Mouse (Mus musculus) monocyte, adult 5-6 weeks (primary cell): ENCODE measurements around the gene Vapb. TPM values are rescaled to one million over a fixed set of nuclear protein-coding genes. Genes with fewer than 3 reads are reported as not detected.
A peak's percentile ranks its signal among the peaks of the same experiment; 100 is the strongest.

Experiments
- ATAC-seq: fragments of 153-309, 156-312 bp; replicated peaks from 2 replicates; pipeline ENCODE4 v1.8.0; 2017; ENCODE audit warnings: mild to moderate bottlenecking; ENCODE audit not compliant: low TSS enrichment, insufficient number of reproducible peaks, severe bottlenecking, poor library complexity, low FRiP score
- total RNA-seq: library from RNA; stranded (forward); fragments of 200-1000, 200-491, 200-594 nt; gene quantifications from 3 replicates; pipeline ENCODE4 v1.2.3, GENCODE M21; 2017

Vapb gene
- total RNA-seq, 1 experiment from 2014 or later: 97.7 TPM

GRCm38 (mm10) chr2:173780931-173781330 lies 43.6 kb downstream of the Vapb start:
- ATAC-seq: no peak

GRCm38 (mm10) chr2:173784366-173784765 lies 47.1 kb downstream of the Vapb start:
- peak; percentile 55 for ATAC-seq

- no peak for ATAC-seq
Observed at GRCm38 (mm10) chr2:173784884-173785283, 47.6 kb downstream of the Vapb start.

- no peak for ATAC-seq
Observed at GRCm38 (mm10) chr2:173789945-173790804, 52.9 kb downstream of the Vapb start.

GRCm38 (mm10) chr2:173791904-173792757 lies 54.8 kb downstream of the Vapb start:
- ATAC-seq: no peak

- ATAC-seq: no peak
Observed at GRCm38 (mm10) chr2:173794018-173794417, 56.7 kb downstream of the Vapb start.

- no peak for ATAC-seq
Observed at GRCm38 (mm10) chr2:173794531-173795510, 57.5 kb downstream of the Vapb start.

- no peak for ATAC-seq
Observed at GRCm38 (mm10) chr2:173795801-173796673, 58.7 kb downstream of the Vapb start.

- ATAC-seq: no peak
Observed at GRCm38 (mm10) chr2:173796674-173796963, 59.3 kb downstream of the Vapb start.

- ATAC-seq: no peak
Observed at GRCm38 (mm10) chr2:173799513-173799912, 62.2 kb downstream of the Vapb start.

- ATAC-seq: no peak
Observed at GRCm38 (mm10) chr2:173800566-173800965, 63.3 kb downstream of the Vapb start.

GRCm38 (mm10) chr2:173801405-173801876 lies 64.1 kb downstream of the Vapb start:
- no peak for ATAC-seq

GRCm38 (mm10) chr2:173802176-173802575 lies 64.9 kb downstream of the Vapb start:
- no peak for ATAC-seq

- ATAC-seq: no peak
Observed at GRCm38 (mm10) chr2:173802956-173803355, 65.6 kb downstream of the Vapb start.

- ATAC-seq: no peak
Observed at GRCm38 (mm10) chr2:173803827-173804226, 66.5 kb downstream of the Vapb start.

GRCm38 (mm10) chr2:173806621-173807020 lies 69.3 kb downstream of the Vapb start:
- ATAC-seq: no peak

GRCm38 (mm10) chr2:173808942-173809341 lies 71.6 kb downstream of the Vapb start:
- no peak for ATAC-seq
